Mouse (Mus musculus) G1E (cell line): ENCODE measurements around the gene Map3k10. TPM values are rescaled to one million over a fixed set of nuclear protein-coding genes. Genes with fewer than 3 reads are reported as not detected.
A peak's percentile ranks its signal among the peaks of the same experiment; 100 is the strongest.

Source experiments
- ATAC-seq: 2 replicates; pipeline ENCODE4 v1.8.0; 2016; ENCODE audit warnings: mild to moderate bottlenecking; ENCODE audit not compliant: insufficient number of reproducible peaks, poor library complexity, low FRiP score, severe bottlenecking; ENCODE audit errors: extremely low read depth
- DNase-seq: peaks from one replicate; pipeline ENCODE4 v3.0.0; 2012; ENCODE audit warnings: low spot score
- H3K27me3 ChIP-seq: 2 replicates; pipeline ENCODE4 v1.6.1; 2012; ENCODE audit warnings: mild to moderate bottlenecking, low read length, inconsistent platforms; ENCODE audit not compliant: insufficient read depth
- H3K36me3 ChIP-seq: replicated peaks from 2 replicates; pipeline ENCODE3; 2012; ENCODE audit warnings: mild to moderate bottlenecking, inconsistent platforms
- H3K4me1 ChIP-seq: 2 replicates; pipeline ENCODE4 v1.6.1; 2012; ENCODE audit warnings: low read depth, low read length, inconsistent platforms, mixed read lengths; ENCODE audit not compliant: insufficient read depth
- H3K4me3 ChIP-seq: 2 replicates; pipeline ENCODE4 v1.5.1; 2012; ENCODE audit warnings: low read depth, mild to moderate bottlenecking, inconsistent platforms, low read length, moderate library complexity, mixed read lengths
- H3K9me3 ChIP-seq: replicated peaks from 2 replicates; pipeline ENCODE4 v1.6.1; 2012; ENCODE audit warnings: inconsistent platforms
- CTCF ChIP-seq: IDR thresholded peaks from 2 replicates; pipeline ENCODE4 v1.5.1; 2012; ENCODE audit warnings: low read depth, low read length, inconsistent platforms, mixed read lengths
- GATA1 ChIP-seq: IDR thresholded peaks from 2 replicates; pipeline ENCODE4 v1.6.1; 2012; ENCODE audit warnings: borderline replicate concordance, low read length, inconsistent platforms, mixed read lengths
- GATA2 ChIP-seq: IDR thresholded peaks from 2 replicates; pipeline ENCODE4 v1.6.1; 2012; ENCODE audit warnings: low read depth, low read length, inconsistent platforms, borderline replicate concordance
- POLR2AphosphoS5 ChIP-seq: IDR thresholded peaks from 2 replicates; pipeline ENCODE4 v1.6.1; 2012; ENCODE audit warnings: low read depth, low read length, inconsistent platforms; ENCODE audit not compliant: insufficient replicate concordance
- TAL1 ChIP-seq: conservative IDR thresholded peaks from 2 replicates; pipeline ENCODE4 v1.6.1; 2012; ENCODE audit warnings: low read depth, low read length, inconsistent platforms, mixed read lengths
- polyA plus RNA-seq: library from polyadenylated mRNA; stranded (reverse); fragments of >175 nt; gene quantifications from 2 replicates; pipeline ENCODE4 v1.2.3, GENCODE M21; 2012
- total RNA-seq, 2 experiments: library from RNA; stranded (forward) in 1 of 2; stranded (reverse) in 1 of 2; fragments of 200-1000 nt in 1 of 2; fragments of >200 nt in 1 of 2; fragmentation: Nextera tagmentation in 1 of 2; gene quantifications; 2 replicates each; pipeline ENCODE4 v1.2.3; 2014 to 2017

Map3k10 gene
- total and polyA plus RNA-seq, 3 experiments: 5.9 to 25.1 (median 8.6) TPM

GRCm38 (mm10) chr7:27688246-27688788 lies 13.9 kb upstream of the Map3k10 start:
- no peak for DNase-seq

GRCm38 (mm10) chr7:27687836-27688235 lies 13.4 kb upstream of the Map3k10 start:
- Histone ChIP-seq H3K4me1 (peaks cover 29% of the 10 kb centered on the region), H3K9me3 (no peaks in the 10 kb centered on the region), H3K36me3 (no peaks in the 10 kb centered on the region), H3K27me3 (no peaks in the 10 kb centered on the region), H3K4me3 (peak overlapping the region; percentile 68; the same call in 1 of the 2 replicates)
- DNase-seq (no peak), ATAC-seq (no peak)
- no peak for TF ChIP-seq GATA1
- TF ChIP-seq TAL1: no peak
- TF ChIP-seq POLR2AphosphoS5: no peak
- no peak for TF ChIP-seq CTCF
- TF ChIP-seq GATA2: no peak

More at GRCm38 (mm10) chr7:27688246-27688788, 13.9 kb upstream of the Map3k10 start:
- H3K27me3 ChIP-seq: no peaks in the 10 kb centered on the region
- TF ChIP-seq GATA2: no peak
- no peak for TF ChIP-seq GATA1
- no peak for TF ChIP-seq CTCF
- no peak for TF ChIP-seq POLR2AphosphoS5
- TF ChIP-seq TAL1: no peak
- peaks cover 29% of the 10 kb centered on the region for H3K4me1 ChIP-seq
- no peaks in the 10 kb centered on the region for H3K36me3 ChIP-seq
- no peak for ATAC-seq
- no peaks in the 10 kb centered on the region for H3K9me3 ChIP-seq
- peak overlapping the region; percentile 68 for H3K4me3 ChIP-seq

- Histone ChIP-seq H3K27me3 (no peaks in the 10 kb centered on the region), H3K4me1 (peaks cover 29% of the 10 kb centered on the region), H3K9me3 (no peaks in the 10 kb centered on the region), H3K36me3 (peaks cover under 1% of the 10 kb centered on the region), H3K4me3 (no peak overlapping the region)
- DNase-seq (no peak), ATAC-seq (no peak)
- TF ChIP-seq POLR2AphosphoS5 (no peak), GATA1 (no peak), GATA2 (no peak), TAL1 (no peak), CTCF (no peak)
Observed at GRCm38 (mm10) chr7:27687043-27687442, 12.6 kb upstream of the Map3k10 start.

GRCm38 (mm10) chr7:27685681-27686080 lies 11.3 kb upstream of the Map3k10 start:
- Histone ChIP-seq H3K27me3 (no peaks in the 10 kb centered on the region), H3K9me3 (no peaks in the 10 kb centered on the region), H3K36me3 (peaks cover 8% of the 10 kb centered on the region), H3K4me1 (peaks cover 29% of the 10 kb centered on the region), H3K4me3 (no peak overlapping the region)
- no peak for TF ChIP-seq POLR2AphosphoS5
- no peak for TF ChIP-seq GATA1
- TF ChIP-seq TAL1: no peak
- TF ChIP-seq GATA2: no peak
- TF ChIP-seq CTCF: no peak
- DNase-seq (no peak), ATAC-seq (no peak)

- Histone ChIP-seq H3K27me3 (no peaks in the 10 kb centered on the region), H3K9me3 (no peaks in the 10 kb centered on the region), H3K4me1 (peaks cover 24% of the 10 kb centered on the region), H3K4me3 (no peak overlapping the region), H3K36me3 (peaks cover 8% of the 10 kb centered on the region)
- no peak for TF ChIP-seq CTCF
- no peak for TF ChIP-seq GATA1
- TF ChIP-seq GATA2: no peak
- TF ChIP-seq POLR2AphosphoS5: no peak
- TF ChIP-seq TAL1: no peak
- no peak for DNase-seq
- no peak for ATAC-seq
Observed at GRCm38 (mm10) chr7:27685220-27685619, 10.8 kb upstream of the Map3k10 start.

GRCm38 (mm10) chr7:27683218-27683617 lies 8.8 kb upstream of the Map3k10 start:
- Histone ChIP-seq H3K4me3 (no peak overlapping the region), H3K4me1 (peaks cover 15% of the 10 kb centered on the region), H3K27me3 (no peaks in the 10 kb centered on the region), H3K9me3 (no peaks in the 10 kb centered on the region), H3K36me3 (peaks cover 18% of the 10 kb centered on the region)
- no peak for TF ChIP-seq GATA1
- no peak for TF ChIP-seq POLR2AphosphoS5
- TF ChIP-seq GATA2: no peak
- TF ChIP-seq TAL1: no peak
- no peak for TF ChIP-seq CTCF
- ATAC-seq (no peak), DNase-seq (no peak)
